Mouse (Mus musculus): ENCODE results near the gene Mertk. TPM values are rescaled to one million over a fixed set of nuclear protein-coding genes. Genes with fewer than 3 reads are reported as not detected.

The Mertk gene
- total RNA-seq, 2 experiments from 2014 or later: 32.3 to 36.8 TPM

Other genes with a start within 250 kb of the Mertk start
- not detected for gene Spdye4c, start 107.7 kb upstream of the Mertk start, total RNA-seq (2021)
- 10 to 100 TPM; 59.3 to 67.9 TPM for gene Anapc1, start 11.6 kb upstream of the Mertk start, total RNA-seq (2021)
- 10 to 100 TPM; 34.9 to 35.7 TPM for gene Tmem87b, start 119.2 kb downstream of the Mertk start, total RNA-seq (2021)
- 1 to 10 TPM; 2.2 to 2.9 TPM for gene Fbln7, start 164.0 kb downstream of the Mertk start, total RNA-seq (2021)
- gene Zc3h8, start 245.1 kb downstream of the Mertk start, total RNA-seq (2021): 1 to 10 TPM; 5.9 to 8.0 TPM

Measured in left cerebral cortex, postnatal 25 days (tissue).